Mouse (Mus musculus) layer of hippocampus, postnatal 10 days (tissue): ENCODE measurements around the gene Slc25a12. TPM values are rescaled to one million over a fixed set of nuclear protein-coding genes. Genes with fewer than 3 reads are reported as not detected.
"Not testable (repeated sequence)": the region's sequence is repeated elsewhere in the genome, so short reads cannot be mapped to it uniquely, and the experiment has no call there.

Source experiments
- DNase-seq, 2 experiments: peaks; one replicate each; pipeline ENCODE4 v3.0.0; 2021; ENCODE audit warnings: low spot score in 2 of 2
- long read RNA-seq: library from polyadenylated mRNA; stranded (forward); transcript quantifications from one replicate; pipeline ENCODE4 v2.0.0, GENCODE M21; 2023
- total RNA-seq, 2 experiments: library from RNA; stranded (reverse); gene quantifications; 2 replicates each; pipeline ENCODE4 v1.2.3; 2021

The Slc25a12 gene
- total RNA-seq: 100 to 1,000 TPM; 169 to 170 TPM
- long read RNA-seq, full-length matches to known transcripts: 64 of 101 reads
- long read RNA-seq, partial matches to known transcripts: 28 of 101 reads
- long read RNA-seq, other reads (novel, unspliced or antisense): 9 of 101 reads

DNA sequence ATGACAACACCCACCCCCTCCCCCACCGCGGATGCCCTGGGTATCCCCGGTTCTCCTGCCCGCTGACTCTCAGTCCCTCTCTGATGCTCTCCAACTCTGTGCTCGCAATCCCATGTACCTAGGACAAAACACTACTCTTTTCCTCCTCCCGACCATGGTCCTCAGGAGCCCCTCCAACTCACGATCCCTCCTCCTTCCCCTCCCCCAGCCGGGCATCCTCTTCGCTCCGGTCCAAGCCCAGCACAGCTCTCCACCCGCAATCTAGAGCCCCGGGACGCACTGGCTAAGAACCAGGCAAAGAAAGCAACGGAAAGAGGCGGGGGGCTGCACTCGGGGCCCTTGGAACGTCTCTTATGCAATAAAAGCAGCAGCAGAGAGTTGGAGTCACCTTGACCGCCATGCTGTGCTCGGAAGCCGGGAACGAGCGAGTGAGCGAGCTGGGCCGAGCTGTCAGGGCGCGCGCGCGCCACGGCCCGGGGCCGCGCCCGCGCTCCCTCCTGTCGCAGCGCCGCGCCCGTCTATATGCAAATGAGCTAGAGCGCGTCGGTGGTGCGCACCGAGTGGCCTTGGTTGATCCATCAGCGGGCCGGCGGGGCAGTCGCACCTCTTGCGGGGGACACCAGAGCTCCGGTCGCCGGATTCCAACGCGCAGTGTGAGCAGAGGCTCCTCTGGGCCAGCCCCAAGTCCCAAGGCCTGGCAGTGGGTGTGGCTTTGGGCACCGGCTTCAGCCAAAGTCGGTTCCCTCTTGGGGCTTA is at the start of gene Slc25a12:
TSS of gene Slc25a12 (minus strand) at position 625 of the 756 bp plus-strand sequence.
- peak; percentile 72 to 77 for DNase-seq

DNA sequence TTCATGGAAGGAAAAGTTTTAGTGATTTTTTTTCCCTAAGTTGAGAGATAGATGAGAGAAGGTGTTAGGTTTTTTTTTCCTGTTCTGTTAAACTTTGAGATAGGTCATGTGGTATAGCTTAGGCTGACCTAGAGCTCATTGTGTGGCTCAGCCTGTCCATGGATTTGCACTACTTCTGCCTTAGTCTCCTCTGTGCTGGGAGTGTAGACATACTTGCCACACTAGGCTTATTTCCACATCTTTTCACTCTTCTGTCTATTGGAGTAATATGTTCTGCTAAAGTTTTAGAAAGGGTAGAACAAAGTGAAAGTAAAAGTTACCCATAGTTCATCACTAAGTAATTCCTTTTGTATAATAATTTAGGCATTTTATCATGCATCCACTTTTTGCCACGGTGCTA is 38.1 kb upstream of the Slc25a12 start:
- no peak for DNase-seq

DNA sequence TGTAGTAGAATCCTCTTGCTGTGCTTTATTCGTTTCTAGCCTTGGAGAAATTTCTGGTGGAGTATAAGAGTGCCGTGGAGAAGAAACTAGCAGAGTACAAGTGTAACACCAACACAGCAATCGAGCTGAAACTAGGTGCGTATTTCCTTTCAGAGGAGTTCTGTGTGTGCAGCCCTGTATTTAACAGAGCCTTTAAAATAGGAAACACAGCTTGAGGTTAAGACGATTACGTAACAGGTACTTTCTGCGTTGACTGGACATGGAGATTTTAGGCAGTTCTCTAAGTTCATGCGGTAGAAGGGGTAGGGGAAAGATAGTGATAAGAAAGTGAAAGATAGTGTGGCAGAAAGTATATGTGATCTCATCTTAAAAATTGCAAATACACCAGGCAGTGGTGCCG is 22.3 kb upstream of the Slc25a12 start:
- no peak for DNase-seq

DNA sequence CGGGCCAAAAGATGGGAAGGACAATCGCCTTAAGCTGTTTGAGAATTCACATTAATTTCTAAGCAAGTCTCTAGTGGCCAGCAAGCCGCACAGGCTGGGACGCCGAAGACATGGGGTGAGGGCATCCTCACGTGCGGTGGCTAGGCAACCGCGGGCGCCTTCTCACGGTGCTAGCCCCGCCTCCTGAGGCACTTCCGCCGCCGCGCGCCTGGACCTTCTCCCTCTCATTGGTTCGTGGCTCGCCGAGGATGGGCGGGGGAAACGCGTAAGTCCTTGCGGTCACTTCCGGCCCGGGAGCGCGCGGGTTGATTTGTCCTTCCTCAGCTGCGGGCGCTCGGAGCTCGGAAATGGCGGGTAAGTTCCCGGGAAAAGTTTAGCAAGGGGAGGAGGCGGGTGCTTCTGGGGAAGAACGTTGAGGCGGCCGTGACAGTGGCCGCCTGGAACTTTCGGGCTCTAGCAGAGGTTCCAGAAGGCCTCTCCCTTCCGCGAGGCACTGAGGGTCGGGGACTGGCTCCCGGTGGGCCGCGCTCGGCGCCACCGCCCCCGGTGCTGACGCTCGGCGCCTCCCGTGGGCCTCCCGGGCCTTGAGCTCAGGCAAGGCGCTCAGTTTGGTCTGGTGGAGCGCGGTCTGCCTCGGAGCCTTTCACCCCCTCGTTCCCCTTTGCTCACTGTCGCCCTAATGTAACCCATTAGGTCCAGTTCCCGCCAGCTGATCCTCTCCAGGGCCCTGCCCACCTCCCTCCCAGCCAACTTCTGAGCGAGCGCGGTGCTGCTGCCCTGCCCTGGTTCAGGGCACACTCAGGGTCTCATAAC is 21.6 kb upstream of the Slc25a12 start, which contains the start of gene Hat1:
TSS of gene Hat1 (plus strand) at position 8 of the 813 bp plus-strand sequence.
- peak; percentile 92 to 96 for DNase-seq

DNA sequence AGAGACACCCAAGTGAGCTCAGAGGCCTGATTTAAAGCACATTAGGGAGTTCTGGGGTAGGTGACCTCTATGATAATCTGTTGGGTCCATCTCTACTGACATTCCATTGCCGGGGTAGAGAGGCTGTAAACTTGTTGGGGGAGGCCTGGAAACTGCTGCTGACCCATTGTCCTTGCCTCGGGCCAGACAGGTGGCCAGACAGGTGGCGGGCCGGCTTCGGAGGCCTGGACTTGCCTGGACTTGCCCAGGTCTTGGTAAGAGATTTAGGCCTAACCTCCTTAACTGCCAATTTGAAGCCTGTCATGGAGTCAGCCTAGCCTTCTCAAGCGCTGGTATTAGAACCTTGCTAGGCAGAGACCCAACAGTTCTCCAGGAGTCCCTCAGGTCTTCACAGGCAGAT is 20.2 kb upstream of the Slc25a12 start:
- DNase-seq: no peak

DNA sequence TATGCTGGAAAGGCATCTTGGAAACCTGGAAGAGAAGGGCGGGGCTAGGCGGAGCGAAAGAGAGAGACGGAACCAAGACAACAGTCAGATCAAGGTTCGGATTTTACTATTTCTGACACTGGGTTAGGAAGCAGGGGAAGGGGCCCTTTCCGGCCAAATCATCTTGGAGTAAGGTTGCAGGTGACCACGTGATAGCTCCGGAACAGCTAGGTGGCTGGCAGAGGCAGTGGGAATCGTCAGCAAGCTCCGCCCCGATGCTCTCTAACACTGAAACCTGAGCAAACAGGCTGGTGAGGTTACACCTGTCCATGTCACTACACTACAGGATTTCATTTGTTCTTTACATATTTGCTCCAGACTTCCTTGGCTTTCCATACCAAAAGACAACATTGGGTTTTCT is 16.3 kb upstream of the Slc25a12 start:
- DNase-seq: no peak

DNA sequence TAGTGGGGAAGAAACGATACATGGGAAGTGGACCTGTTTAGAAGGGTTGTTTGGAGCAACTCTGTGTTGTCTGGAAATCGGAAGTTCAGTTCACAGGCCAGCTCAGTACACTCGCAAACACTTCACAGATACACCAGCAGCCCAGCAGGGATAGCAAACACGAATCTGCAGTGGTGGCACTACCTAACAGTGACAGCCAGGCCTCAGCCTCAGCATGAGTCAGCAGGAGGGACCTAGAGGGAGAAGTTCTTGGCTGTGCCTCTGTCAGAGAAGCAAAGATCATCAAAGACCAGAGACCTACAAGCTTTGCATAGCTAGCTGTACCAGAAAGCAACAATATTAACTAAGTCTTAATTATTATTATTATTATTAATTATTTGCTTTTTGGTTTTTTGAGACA is 14.4 kb upstream of the Slc25a12 start:
- DNase-seq: no peak

DNA sequence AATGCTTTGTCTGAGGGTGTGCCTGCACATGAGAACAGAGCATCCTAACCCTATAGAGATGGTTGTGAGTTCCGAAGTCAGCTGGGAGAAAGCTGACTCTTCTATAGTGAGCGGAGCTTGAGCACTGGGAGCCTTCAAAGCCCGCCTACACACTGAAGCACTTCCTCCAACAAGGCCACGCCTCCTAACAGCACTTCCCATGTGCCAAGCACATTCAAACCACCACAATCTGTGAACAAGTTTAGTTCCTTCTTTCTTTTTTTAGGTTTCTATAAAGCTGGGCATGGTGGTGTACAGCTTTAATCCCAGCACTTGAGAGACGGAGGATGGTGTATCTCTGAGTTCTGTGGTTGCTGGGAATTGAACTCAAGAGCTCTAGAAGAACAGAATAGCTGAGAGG is 9.9 kb upstream of the Slc25a12 start:
- no peak for DNase-seq

DNA sequence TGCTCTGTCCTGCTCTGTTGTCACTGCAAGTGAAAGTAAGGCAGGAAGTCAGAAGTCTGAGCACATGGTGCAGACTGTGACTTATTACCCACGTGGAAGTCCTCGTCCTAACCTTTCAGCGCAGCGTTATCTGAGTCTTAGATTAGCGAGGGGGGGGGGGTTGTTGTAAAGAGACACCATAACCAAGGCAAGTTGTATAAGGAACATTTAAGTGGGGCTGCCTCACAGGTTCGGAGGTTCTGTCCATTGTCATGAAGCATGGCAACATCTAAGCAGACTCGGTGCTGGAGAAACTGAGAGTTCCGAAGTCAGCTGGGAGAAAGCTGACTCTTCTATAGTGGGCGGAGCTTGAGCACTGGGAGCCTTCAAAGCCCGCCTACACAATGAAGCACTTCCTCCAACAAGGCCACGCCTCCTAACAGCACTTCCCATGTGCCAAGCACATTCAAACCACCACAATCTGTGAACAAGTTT is 8.9 kb upstream of the Slc25a12 start:
- DNase-seq: no peak

DNA sequence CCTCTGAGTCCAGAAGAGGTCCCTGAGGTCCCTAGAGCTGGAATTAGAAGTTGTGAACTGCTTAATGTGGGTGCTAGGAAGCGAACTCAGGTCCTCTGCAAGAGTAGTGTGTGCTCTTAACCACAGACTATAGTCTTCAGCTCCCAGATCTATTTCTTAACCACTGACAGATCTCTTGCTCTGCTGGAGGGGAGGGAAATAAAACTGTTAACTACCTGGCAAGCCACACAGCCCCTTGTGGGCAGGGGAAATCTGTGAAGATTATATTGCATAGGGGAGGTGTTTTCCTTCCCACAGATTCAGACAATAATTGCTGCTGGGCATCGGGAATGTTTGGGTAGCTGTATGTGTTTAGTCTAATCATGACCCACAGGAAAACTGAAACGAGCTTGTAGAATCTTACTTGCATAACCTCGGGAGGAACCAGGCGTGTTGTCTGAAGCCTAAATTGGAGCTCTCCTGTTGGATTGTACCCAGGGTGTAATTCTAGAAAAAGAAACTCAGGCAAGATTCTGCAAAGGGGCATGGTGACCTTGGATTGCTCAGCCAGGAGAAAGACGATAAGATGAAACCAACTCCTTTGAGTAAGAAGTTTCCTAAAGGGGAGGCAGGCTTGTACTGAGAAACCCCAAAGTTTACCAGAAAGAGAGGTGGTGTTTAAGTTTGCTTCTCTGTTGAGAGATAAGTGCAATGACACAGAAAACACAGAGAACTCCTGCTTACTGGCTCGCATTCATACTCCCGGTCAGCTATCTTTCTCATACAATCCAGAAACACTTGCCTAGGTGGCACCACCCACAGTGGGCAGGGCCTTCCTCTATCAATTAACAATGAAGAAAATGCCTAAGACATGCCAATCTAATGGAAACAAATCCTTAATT is 7.0 kb upstream of the Slc25a12 start:
- no peak for DNase-seq

DNA sequence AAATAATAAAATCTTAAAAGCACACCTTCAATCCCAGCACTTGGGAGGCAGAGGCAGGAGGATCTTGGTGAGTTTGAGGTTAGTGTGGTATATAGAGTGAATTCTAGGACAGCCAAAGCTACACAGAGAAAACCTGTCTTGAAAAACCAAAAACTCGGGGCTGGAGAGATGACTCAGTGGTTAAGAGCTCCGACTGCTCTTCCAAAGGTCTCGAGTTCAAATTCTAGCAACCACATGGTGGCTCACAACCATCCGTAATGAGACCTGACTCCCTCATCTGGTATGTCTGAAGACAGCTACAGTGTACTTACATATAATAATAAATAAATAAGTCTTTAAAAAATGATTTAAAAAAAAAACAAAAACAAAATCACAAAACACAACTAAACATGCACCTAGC is 4.7 kb upstream of the Slc25a12 start:
- DNase-seq: not testable (repeated sequence)

DNA sequence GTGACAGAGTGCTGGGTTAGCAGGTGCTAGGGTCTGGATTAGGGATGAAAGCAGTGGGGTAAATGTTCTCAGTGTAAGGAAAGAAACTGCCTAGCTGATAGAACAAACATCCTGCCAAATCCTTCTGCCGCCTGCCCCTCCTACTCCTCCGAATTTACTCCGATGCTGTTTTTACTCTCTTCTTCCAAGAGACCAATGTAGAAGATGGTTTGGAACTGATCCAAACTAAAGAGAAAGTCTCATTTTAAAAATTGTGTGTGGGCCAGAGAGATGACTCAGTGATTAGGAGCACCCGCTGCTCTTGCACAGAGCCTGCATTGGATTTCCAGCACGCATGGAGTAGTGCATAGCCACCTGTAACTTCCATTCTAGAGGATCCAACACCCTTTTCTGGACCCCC is 4.2 kb upstream of the Slc25a12 start:
- DNase-seq: no peak

DNA sequence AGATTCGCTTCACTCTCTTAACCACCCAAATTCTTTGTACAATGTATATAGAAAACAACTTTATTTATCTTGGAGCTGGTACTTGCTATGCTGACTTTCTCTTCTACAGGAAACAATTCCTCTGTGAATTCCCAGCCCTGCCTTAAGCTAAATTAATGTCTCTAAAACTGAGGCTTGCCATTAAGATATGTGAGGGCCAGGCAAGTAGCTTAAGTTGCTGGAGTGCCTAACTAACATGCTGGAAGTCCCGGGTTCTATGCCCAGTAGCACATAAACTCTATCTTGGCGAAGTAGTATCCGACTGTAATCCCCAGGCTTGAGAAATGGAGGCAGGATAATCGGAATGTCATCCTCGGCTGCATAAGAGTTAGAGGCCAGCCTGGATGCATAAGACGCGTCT is 537 bp upstream of the Slc25a12 start:
- DNase-seq: no peak

DNA sequence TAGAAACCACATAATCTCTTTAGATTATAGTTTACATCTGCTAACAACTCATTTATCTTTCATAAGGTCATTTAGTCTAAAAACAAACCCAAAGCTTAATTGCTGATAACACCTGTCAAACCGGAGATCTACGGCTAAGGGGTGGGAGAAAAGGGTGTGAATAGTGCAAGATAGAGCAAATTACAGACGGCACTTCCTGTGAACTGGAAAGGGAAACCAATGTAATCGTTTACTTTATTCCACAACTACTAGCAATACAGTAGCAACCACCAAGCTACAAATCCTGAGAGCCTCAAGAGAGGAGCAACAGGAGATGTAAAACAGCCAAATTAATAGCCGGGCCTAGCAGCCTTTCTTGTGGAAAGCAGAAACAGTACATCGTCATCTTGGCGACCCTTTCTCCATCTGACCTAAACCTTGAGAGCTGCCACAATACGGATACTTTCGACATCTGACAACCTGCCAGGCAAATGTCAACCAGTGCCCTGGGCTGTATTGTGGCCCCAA is 878 bp downstream of the Slc25a12 start:
- no peak for DNase-seq

DNA sequence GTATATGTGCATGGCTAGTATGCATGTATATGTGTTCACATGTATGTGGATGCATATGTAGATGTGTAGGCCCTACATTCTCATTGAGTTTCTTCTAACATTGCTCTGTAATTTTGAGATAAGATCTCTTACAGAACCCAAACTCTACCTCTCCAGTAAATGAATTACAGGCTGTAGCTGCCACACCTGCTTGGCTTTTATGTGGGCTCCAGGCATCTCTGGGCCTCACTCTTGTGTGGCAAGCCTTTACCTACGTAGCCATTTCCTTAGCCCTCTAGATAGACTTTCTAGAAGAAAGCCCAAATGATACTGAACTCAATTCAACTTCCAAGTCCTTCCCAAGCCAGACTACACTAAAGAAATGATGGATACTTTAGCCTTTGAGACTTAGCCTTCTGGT is 7.4 kb downstream of the Slc25a12 start:
- no peak for DNase-seq

DNA sequence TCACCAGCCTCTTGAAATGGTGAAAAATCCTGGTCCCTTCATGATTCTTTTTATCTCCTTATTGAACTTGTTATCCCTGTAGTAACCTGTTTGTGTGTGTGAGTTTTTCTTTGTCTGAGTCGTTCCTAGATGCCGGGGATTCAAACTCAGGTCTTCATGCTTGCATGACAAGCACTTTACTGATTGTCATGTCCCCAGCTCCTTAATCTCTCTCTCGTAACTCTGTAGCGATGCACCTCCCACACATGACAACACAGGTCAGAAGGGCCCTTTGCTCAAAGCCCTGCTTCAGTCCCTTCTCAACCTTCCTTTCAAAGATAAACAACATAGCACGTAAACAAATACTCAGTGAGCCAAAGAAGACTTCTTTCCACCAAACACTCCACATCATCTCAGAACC is 9.2 kb downstream of the Slc25a12 start:
- DNase-seq: no peak

DNA sequence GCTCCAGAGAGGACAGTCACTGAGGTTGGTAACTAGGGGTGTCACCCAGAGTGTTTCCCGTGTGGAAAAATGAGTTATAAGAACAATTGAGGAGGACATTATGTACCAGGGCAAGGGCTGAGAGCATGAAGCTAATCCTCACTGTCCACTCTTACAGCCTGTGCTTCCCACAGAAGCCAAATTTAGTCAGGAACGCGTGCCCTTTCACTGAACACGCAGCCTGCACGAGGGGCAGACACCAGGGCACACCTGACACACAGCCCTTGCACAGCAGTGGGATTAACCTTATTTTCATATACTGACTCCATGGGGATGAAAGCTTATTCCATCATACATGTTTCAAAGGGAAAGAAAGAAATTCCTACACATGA is 13.5 kb downstream of the Slc25a12 start:
- DNase-seq: no peak

DNA sequence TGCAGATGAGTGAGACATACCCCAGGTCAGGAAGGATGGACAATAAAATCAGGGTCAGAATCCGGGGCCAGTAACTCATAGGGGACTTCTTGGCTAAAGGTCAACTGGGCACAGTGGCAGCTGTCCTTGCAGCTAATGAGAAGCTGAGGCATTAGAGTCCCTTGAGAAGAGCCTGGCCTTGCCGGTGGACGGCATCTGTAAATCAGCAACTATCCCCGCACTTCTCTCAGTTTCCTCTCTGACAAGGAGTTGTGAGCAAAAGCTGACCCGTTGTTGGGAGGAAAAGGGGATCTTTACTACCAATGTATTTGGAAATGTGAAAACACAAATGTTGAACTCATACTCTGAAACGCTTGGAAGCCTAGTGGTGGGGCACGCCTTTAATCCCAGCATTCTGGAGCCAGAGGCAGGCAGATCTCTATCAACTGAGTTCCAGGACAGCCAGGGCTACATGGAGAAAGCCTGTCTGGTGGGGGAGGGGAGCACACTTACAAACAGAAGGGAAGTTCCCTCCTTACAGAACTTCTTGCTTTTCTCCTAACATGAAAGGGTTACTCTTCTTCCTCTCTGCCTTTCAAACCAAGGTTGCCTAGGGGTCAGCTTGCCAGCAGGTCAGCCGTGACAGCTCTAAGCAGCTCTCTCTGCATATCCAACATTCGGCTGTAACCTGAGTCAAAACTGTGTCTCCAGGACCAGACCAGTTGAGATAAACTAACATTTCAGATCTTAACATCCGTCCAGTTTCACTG is 14.1 kb downstream of the Slc25a12 start:
- no peak for DNase-seq

DNA sequence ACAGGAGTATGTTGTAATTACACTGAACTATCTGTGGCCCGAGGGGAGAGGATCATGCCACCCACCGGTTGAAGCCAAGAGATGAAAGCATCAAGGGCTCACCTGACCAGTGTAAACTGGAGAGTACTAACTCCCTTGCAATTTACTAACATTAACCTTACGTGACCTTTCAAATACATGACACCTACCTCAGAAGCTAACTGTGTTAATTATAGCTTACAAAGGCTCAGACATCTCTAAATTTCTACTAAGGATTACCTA is 15.9 kb downstream of the Slc25a12 start:
- DNase-seq: no peak

DNA sequence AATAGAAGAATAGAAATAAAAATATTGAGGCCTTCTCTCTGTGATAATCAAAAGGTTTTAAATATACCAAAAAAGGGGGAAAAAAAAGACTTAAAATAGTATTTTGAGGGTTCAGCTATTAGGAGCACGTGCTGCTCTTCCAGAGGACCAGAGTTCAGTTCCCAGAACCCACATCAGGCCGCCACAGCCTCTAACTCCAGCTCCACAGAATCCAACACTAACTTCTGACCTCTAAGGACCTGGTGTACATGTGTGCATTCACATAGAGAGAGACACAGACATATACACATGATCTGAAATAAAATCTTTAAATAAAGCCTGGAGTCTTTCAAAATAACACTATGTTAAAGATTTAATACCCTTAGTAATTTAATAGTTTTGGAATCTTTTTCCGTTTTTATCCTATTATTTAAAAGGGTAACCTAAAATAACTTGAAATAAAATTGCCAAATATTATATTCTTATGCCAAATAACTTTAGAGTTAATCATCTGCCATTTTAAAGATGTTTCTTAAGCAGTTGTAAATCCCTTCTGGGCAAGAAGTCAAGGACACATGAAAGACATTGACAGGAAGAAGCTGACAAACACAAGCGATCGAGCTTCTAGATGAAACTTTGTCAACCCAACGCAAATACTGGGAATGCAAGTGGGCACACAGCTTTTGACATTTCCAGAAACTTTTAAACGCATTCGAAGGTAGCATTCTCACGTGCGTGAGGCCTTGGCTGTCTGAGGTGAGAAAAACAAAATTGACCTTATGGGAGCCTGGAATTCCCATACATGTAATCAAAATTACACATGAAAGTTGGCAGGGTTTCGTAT is 16.4 kb downstream of the Slc25a12 start:
- DNase-seq: no peak
